Mouse (Mus musculus) neural tube, embryonic 13.5 days (tissue): ENCODE measurements around the gene Hapln4. TPM values are rescaled to one million over a fixed set of nuclear protein-coding genes. Genes with fewer than 3 reads are reported as not detected.
A peak's percentile ranks its signal among the peaks of the same experiment; 100 is the strongest.

ENCODE experiments used
- ATAC-seq: fragments of 200-750 bp; cut with Nextera tagmentation; 2 replicates; pipeline ENCODE4 v1.8.0; 2017; ENCODE audit warnings: low read depth, mild to moderate bottlenecking, moderate TSS enrichment, moderate library complexity
- H3K27ac ChIP-seq: fragments of 300-500 bp; sonication (generic); replicated peaks from 2 replicates; pipeline ENCODE4 v1.5.1; 2015; ENCODE audit warnings: moderate library complexity, mild to moderate bottlenecking, inconsistent platforms
- H3K27me3 ChIP-seq: fragments of 300-500 bp; sonication (generic); 2 replicates; pipeline ENCODE4 v1.6.1; 2015; ENCODE audit warnings: mild to moderate bottlenecking, inconsistent platforms
- H3K36me3 ChIP-seq: fragments of 300-500 bp; sonication (generic); 2 replicates; pipeline ENCODE4 v1.6.1; 2015; ENCODE audit warnings: mild to moderate bottlenecking, inconsistent platforms
- H3K4me1 ChIP-seq: fragments of 300-500 bp; sonication (generic); replicated peaks from 2 replicates; pipeline ENCODE4 v1.6.1; 2015; ENCODE audit warnings: inconsistent platforms
- H3K4me2 ChIP-seq: fragments of 300-500 bp; sonication (generic); 2 replicates; pipeline ENCODE4 v1.6.1; 2015; ENCODE audit warnings: inconsistent platforms, mild to moderate bottlenecking, moderate library complexity
- H3K4me3 ChIP-seq: fragments of 300-500 bp; sonication (generic); 2 replicates; pipeline ENCODE4 v1.5.1; 2015; ENCODE audit warnings: mild to moderate bottlenecking, inconsistent platforms
- H3K9ac ChIP-seq: fragments of 300-500 bp; sonication (generic); 2 replicates; pipeline ENCODE4 v1.6.1; 2015; ENCODE audit warnings: moderate library complexity, mild to moderate bottlenecking, inconsistent platforms
- H3K9me3 ChIP-seq: fragments of 300-500 bp; sonication (generic); 2 replicates; pipeline ENCODE4 v1.6.1; 2016; ENCODE audit warnings: inconsistent platforms
- WGBS: fragments of 180-500 bp; shearing (Covaris S2); methylation state at CpG from one replicate; pipeline ENCODE4 v1.1.7; 2015; 5-methylcytosine and 5-hydroxymethylcytosine counted together
- polyA plus RNA-seq: library from polyadenylated mRNA; unstranded; fragments of >200 nt; fragmentation: Nextera tagmentation; extraction: Ambion mirVana; gene quantifications from 2 replicates; pipeline ENCODE4 v1.2.1, GENCODE M21; 2015

The Hapln4 gene
- polyA plus RNA-seq, 1 experiment from 2014 or later = 0.35 TPM

- Histone ChIP-seq H3K36me3 (peaks cover 22% of the 10 kb centered on the region), H3K9me3 (no peaks in the 10 kb centered on the region), H3K4me2 (no peak overlapping the region), H3K4me3 (no peak overlapping the region), H3K4me1 (peaks cover 33% of the 10 kb centered on the region), H3K9ac (no peak overlapping the region), H3K27ac (peak overlapping the region; percentile 79), H3K27me3 (peaks cover under 1% of the 10 kb centered on the region; the same call in 1 of the 2 replicates)
- WGBS = 51% methylated on average over 9 of the region's 9 CpGs
- ATAC-seq = peak; percentile 70
These were observed 46.2 kb downstream of the Hapln4 start for GRCm38 (mm10) chr8:70129309-70129952.

GRCm38 (mm10) chr8:70130066-70130465 lies 46.8 kb downstream of the Hapln4 start:
- no peak overlapping the region for H3K4me2 ChIP-seq
- no peak for ATAC-seq
- WGBS = 82% methylated on average over 3 of the region's 3 CpGs
- no peak overlapping the region for H3K9ac ChIP-seq
- peaks cover 29% of the 10 kb centered on the region for H3K36me3 ChIP-seq
- no peaks in the 10 kb centered on the region for H3K9me3 ChIP-seq
- no peak overlapping the region for H3K4me3 ChIP-seq
- H3K27ac ChIP-seq = peak overlapping the region; percentile 79
- H3K4me1 ChIP-seq = peaks cover 33% of the 10 kb centered on the region
- H3K27me3 ChIP-seq = no peaks in the 10 kb centered on the region

DNA sequence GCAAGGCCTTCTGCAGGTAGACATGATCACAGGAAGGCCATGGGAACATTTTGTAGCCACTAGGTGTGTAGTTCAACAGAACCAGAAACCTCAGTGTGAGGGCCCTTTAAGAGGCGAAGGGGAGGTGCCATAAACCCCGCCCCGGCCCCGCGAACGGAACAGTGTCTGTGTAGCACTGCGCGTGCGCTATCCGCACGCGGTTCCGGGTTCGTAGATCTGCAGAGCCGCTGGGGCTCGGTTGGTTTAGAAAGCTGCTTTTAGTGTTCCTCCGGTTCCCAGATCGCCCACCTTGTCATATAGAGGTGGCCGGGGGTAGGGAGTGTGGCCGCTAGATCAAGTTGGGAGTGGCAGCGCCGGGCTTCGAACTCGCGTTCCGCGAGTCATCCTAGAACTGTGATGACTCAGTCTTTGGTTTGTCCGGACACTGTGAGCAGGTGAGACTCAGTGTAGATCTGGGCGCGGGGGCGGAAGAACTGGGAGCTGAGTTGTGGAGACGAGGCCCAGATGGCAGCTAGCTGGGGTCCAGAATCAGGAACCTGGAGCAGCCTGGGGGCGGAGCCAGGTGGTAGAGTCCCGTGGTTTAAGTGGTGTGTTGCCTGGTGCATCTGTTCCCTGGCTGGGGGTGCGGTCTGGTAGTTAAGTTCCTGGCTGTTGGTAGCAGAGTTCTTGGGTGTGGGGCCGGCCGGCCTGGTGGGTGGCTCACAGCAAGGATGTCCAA lies 48.1 kb downstream of the Hapln4 start, which contains the start of gene Nr2c2ap:
Nr2c2ap (plus strand) TSS at position 168 of the 718 bp plus-strand sequence.
- Histone ChIP-seq H3K4me2 (peak within 1 kb of the TSS; percentile 85), H3K4me1 (peaks cover 33% of the 10 kb centered on the region), H3K27ac (peak within 1 kb of the TSS; percentile 79; the same call in 1 of the 2 replicates), H3K36me3 (peaks cover 41% of the 10 kb centered on the region), H3K9ac (peak within 1 kb of the TSS; percentile 78), H3K9me3 (no peaks in the 10 kb centered on the region), H3K27me3 (no peaks in the 10 kb centered on the region), H3K4me3 (peak within 1 kb of the TSS; percentile 76)
- WGBS = 2% methylated on average over 37 of the region's 37 CpGs
- peak; percentile 77 for ATAC-seq

- Histone ChIP-seq H3K9ac (no peak overlapping the region), H3K36me3 (peaks cover 46% of the 10 kb centered on the region), H3K27me3 (no peaks in the 10 kb centered on the region), H3K4me3 (no peak overlapping the region), H3K27ac (no peak overlapping the region), H3K4me1 (peaks cover 38% of the 10 kb centered on the region), H3K4me2 (no peak overlapping the region), H3K9me3 (no peaks in the 10 kb centered on the region)
- ATAC-seq = no peak
- WGBS = 93% methylated on average over 5 of the region's 5 CpGs
These were observed 50.8 kb downstream of the Hapln4 start for GRCm38 (mm10) chr8:70134086-70134485.

- Histone ChIP-seq H3K27ac (no peak overlapping the region), H3K4me1 (peaks cover 30% of the 10 kb centered on the region), H3K9ac (no peak overlapping the region), H3K4me2 (no peak overlapping the region), H3K27me3 (no peaks in the 10 kb centered on the region), H3K9me3 (no peaks in the 10 kb centered on the region), H3K4me3 (no peak overlapping the region), H3K36me3 (peaks cover 46% of the 10 kb centered on the region)
- no peak for ATAC-seq
- 95% methylated on average over 9 of the region's 9 CpGs for WGBS
These were observed 51.7 kb downstream of the Hapln4 start for GRCm38 (mm10) chr8:70134931-70135330.

DNA sequence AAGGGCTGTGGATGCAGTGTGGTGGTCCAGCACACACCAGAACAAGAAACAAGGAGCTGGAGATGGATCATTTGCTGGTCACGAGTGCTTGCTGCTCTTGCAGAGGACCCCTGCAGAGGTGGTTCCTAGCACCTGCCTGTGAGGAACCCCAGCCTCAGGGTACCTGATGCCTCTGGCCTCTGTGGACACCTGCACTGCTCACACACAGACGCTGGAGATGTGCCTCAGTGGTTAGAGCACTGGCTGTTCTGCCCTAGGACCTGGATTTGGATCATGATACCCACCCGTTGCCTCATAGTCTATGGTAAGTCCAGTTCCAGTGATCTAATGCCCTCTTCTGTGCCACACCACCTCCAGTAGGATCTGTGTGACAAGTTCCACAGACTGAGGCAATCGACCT lies 53.3 kb downstream of the Hapln4 start:
- no peak for ATAC-seq

GRCm38 (mm10) chr8:70137890-70138289 lies 54.6 kb downstream of the Hapln4 start:
- Histone ChIP-seq H3K27me3 (no peaks in the 10 kb centered on the region), H3K4me1 (peaks cover 24% of the 10 kb centered on the region), H3K36me3 (peaks cover 51% of the 10 kb centered on the region), H3K9ac (peak overlapping the region; percentile 71), H3K27ac (no peak overlapping the region), H3K9me3 (no peaks in the 10 kb centered on the region), H3K4me3 (peak overlapping the region; percentile 72), H3K4me2 (peak overlapping the region; percentile 65)
- ATAC-seq = no peak
- 80% methylated on average over 4 of the region's 4 CpGs for WGBS

More for the DNA sequence above, 53.3 kb downstream of the Hapln4 start:
- Histone ChIP-seq H3K27me3 (no peaks in the 10 kb centered on the region), H3K9ac (no peak overlapping the region), H3K4me3 (no peak overlapping the region), H3K27ac (no peak overlapping the region), H3K9me3 (no peaks in the 10 kb centered on the region), H3K4me2 (no peak overlapping the region), H3K4me1 (peaks cover 33% of the 10 kb centered on the region), H3K36me3 (peaks cover 46% of the 10 kb centered on the region)
- WGBS = 85% methylated on average over 4 of the region's 4 CpGs

DNA sequence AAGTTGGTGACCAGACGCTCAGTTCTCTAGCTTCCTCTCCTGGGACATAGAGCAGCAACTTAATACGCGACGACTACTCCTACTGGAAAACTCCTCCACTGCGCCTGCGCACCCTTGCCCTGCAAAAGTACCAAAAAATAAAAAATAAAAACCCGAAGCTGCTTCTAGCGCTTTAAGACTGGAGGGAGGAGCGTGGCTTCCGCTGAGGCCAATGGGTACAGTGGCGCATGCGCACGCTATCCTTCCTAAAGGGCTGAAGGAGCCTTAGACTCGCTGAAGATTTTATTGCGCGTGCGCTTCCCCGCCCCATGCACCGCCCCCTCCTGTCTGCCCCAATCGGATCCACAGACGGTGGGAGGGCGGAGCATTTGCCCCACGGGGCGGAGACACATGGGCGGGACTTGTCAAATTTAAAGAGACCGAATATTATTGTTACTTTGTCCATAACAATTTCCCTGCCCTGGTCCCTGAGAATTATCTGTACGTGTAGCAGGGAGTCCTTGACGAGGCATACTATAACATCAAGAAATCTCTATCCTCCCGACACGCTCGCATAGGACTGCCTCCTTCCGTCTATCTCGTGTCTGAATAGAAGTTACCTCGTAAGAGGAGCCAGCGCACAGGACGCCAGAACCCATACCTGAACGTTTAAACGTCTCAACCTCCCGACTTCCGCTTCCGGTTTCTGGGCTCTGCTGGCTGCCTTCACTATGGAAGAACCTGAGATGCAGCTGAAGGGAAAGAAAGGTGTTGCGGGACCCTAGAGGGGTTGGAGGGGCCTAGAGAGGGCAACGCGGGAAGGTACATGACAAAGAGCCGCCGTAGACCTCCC lies 56.0 kb downstream of the Hapln4 start, which contains the start of the genes Rfxank, Borcs8 and Mef2b:
Rfxank (minus strand) TSS at position 129 of the 832 bp plus-strand sequence.
Borcs8 (plus strand) TSS at position 474 of the 832 bp plus-strand sequence.
Mef2b (plus strand) TSS at position 686 of the 832 bp plus-strand sequence.
- peak; percentile 97 for ATAC-seq
- WGBS = under 1% methylated on average over 46 of the region's 46 CpGs

DNA sequence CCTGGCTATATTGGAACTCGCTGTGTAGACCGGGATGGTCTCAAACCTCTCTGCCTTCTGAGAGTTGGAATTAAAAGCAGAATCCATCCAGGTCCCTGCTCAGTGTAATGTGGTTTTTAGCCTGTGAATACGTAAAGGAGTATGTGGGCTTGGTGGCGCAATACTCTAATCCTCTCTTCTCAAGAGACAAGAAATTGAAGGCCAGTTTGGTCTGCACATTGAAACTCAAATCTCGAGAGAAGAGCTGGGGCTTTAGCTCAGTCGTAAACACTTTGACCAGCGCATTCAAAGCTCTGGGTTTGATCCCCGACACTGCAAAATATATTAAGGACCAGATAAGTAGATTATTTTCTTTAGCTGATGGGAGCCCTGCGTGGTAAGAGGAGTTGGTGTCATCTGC lies 56.7 kb downstream of the Hapln4 start:
- H3K9ac ChIP-seq = peak overlapping the region; percentile 86
- no peaks in the 10 kb centered on the region for H3K27me3 ChIP-seq
- peak overlapping the region; percentile 89 for H3K4me2 ChIP-seq
- H3K4me1 ChIP-seq = peaks cover 24% of the 10 kb centered on the region
- peaks cover 51% of the 10 kb centered on the region for H3K36me3 ChIP-seq
- 11% methylated on average over 9 of the region's 9 CpGs for WGBS
- H3K9me3 ChIP-seq = no peaks in the 10 kb centered on the region
- peak overlapping the region; percentile 72 for H3K4me3 ChIP-seq
- peak overlapping the region; percentile 85 for H3K27ac ChIP-seq
- ATAC-seq = peak; percentile 1; the same call in 1 of the 2 replicates

More for the DNA sequence above, 56.0 kb downstream of the Hapln4 start, which contains the start of the genes Rfxank, Borcs8 and Mef2b:
- Histone ChIP-seq H3K4me3 (peak within 1 kb of the TSS; percentile 72), H3K4me1 (peaks cover 24% of the 10 kb centered on the region), H3K27me3 (no peaks in the 10 kb centered on the region), H3K27ac (peak within 1 kb of the TSS; percentile 85), H3K9me3 (no peaks in the 10 kb centered on the region), H3K36me3 (peaks cover 51% of the 10 kb centered on the region), H3K4me2 (peak within 1 kb of the TSS; percentile 89), H3K9ac (peak within 1 kb of the TSS; percentile 86)
